Mouse (Mus musculus) spleen, embryonic (tissue): ENCODE data around the gene Cygb.
"Not testable (repeated sequence)": the region's sequence is repeated elsewhere in the genome, so short reads cannot be mapped to it uniquely, and the experiment has no call there.

Source experiments
- CTCF ChIA-PET: fragments of 350-600 bp; sonication (Branson Sonifier 250); formaldehyde crosslinking; loops from one replicate; lab custom pipeline; 2022; lab: Charles Lee

Gene Cygb

GRCm38 (mm10) chr11:116675429-116675828 is 21.3 kb upstream of the Cygb start:
- CTCF ChIA-PET = not testable (repeated sequence)

GRCm38 (mm10) chr11:116674616-116675379 is 20.7 kb upstream of the Cygb start:
- CTCF ChIA-PET = no interaction called here

- CTCF ChIA-PET = no interaction called here
Measured at GRCm38 (mm10) chr11:116673410-116673809, 19.3 kb upstream of the Cygb start.

- CTCF ChIA-PET = interaction anchor here (0.6 kb wide), 1 partner anchor 21 kb away, joined by 8 read pairs; no protein-coding TSS in a partner anchor
Measured at GRCm38 (mm10) chr11:116672595-116672994, 18.5 kb upstream of the Cygb start.

- CTCF ChIA-PET = interaction anchor here (0.6 to 1.0 kb wide), 3 partner anchors 22 to 1787 kb away, joined by 4 to 8 read pairs (median 4); no protein-coding TSS in a partner anchor
Measured at GRCm38 (mm10) chr11:116671845-116672434, 17.8 kb upstream of the Cygb start.

- CTCF ChIA-PET = interaction anchor here (0.7 to 1.0 kb wide), 3 partner anchors 28 to 1787 kb away, joined by 3 to 4 read pairs (median 4); no protein-coding TSS in a partner anchor
Measured at GRCm38 (mm10) chr11:116671112-116671844, 17.2 kb upstream of the Cygb start.

GRCm38 (mm10) chr11:116670386-116670785 is 16.3 kb upstream of the Cygb start:
- CTCF ChIA-PET = interaction anchor here (0.7 to 1.3 kb wide), 2 partner anchors 30 to 47 kb away, joined by 3 read pairs; no protein-coding TSS in a partner anchor

GRCm38 (mm10) chr11:116669787-116670365 is 15.8 kb upstream of the Cygb start:
- CTCF ChIA-PET = interaction anchor here (1.3 kb wide), 1 partner anchor 46 kb away, joined by 3 read pairs; no protein-coding TSS in a partner anchor

- CTCF ChIA-PET = interaction anchor here (1.3 kb wide), 1 partner anchor 46 kb away, joined by 3 read pairs; no protein-coding TSS in a partner anchor
Measured at GRCm38 (mm10) chr11:116669316-116669715, 15.2 kb upstream of the Cygb start.

- CTCF ChIA-PET = interaction anchor here (1.3 kb wide), 1 partner anchor 45 kb away, joined by 3 read pairs; no protein-coding TSS in a partner anchor
Measured at GRCm38 (mm10) chr11:116668839-116669238, 14.7 kb upstream of the Cygb start.

- CTCF ChIA-PET = no interaction called here
Measured at GRCm38 (mm10) chr11:116668381-116668825, 14.3 kb upstream of the Cygb start.

- CTCF ChIA-PET = no interaction called here
Measured at GRCm38 (mm10) chr11:116667930-116668329, 13.8 kb upstream of the Cygb start.

GRCm38 (mm10) chr11:116667012-116667411 is 12.9 kb upstream of the Cygb start:
- CTCF ChIA-PET = not testable (repeated sequence)

GRCm38 (mm10) chr11:116666566-116666965 is 12.5 kb upstream of the Cygb start:
- CTCF ChIA-PET = no interaction called here

GRCm38 (mm10) chr11:116665289-116665688 is 11.2 kb upstream of the Cygb start:
- CTCF ChIA-PET = interaction anchor here (0.7 kb wide), 1 partner anchor 42 kb away, joined by 3 read pairs; no protein-coding TSS in a partner anchor

GRCm38 (mm10) chr11:116661948-116662377 is 7.8 kb upstream of the Cygb start:
- CTCF ChIA-PET = no interaction called here

- CTCF ChIA-PET = no interaction called here
Measured at GRCm38 (mm10) chr11:116661291-116661947, 7.3 kb upstream of the Cygb start.

GRCm38 (mm10) chr11:116660181-116660580 is 6.1 kb upstream of the Cygb start:
- CTCF ChIA-PET = interaction anchor here (0.6 kb wide), 1 partner anchor 148 kb away, joined by 10 read pairs; no protein-coding TSS in a partner anchor

- CTCF ChIA-PET = no interaction called here
Measured at GRCm38 (mm10) chr11:116659027-116659621, 5.0 kb upstream of the Cygb start.

- CTCF ChIA-PET = no interaction called here
Measured at GRCm38 (mm10) chr11:116658238-116658637, 4.1 kb upstream of the Cygb start.
